Comparison of ENCODE assay signal across 25 mouse cellular contexts in the genomic region with DNA sequence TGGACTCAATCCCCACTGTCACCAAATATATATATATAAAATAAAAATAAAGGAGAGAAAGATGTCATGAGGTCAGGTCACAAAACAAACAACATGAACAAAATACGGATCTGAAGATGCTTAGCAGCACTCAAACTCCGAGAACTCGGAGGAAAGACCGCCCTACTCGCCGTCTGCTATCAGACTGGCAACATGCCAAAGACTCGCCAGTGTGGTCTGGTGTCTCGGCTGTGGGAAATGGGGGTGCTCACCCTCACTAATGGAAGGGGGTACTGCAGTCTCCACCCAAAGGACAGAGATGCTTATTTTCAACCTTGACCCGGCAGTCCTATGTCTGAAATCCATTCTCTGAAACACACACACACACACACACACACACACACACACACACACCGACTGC.
"Had no signal": no experiment of that assay in that cellular context is flagged by ENCODE, and none has a peak within 500 bp of the region (broad histone marks: within the 10 kb centered on the region; RNA-seq: fewer than 3 reads in every experiment).

No protein-coding gene starts in this region.

- DNase-seq: gastrocnemius, adult 2 months; gastrocnemius, postnatal 10 days; gastrocnemius, postnatal 25 days; heart, adult 18-20 months; heart, postnatal 10 days; heart, postnatal 4 days; kidney, adult 18-20 months; kidney, adult 8-10 months; kidney, postnatal 10 days; kidney, postnatal 25 days; kidney, postnatal 4 days had no signal

- H3K36me3 ChIP-seq: heart, embryonic 10.5 days; heart, embryonic 12.5 days; hindbrain, embryonic 10.5 days; hindbrain, embryonic 12.5 days; intestine, embryonic 15.5 days; limb, embryonic 10.5 days; limb, embryonic 12.5 days; liver, embryonic 15.5 days had no signal

- ATAC-seq: hindbrain, embryonic 16.5 days; inflammation-experienced regulatory T-cells, adult 6 months; intestine, embryonic 15.5 days; intestine, postnatal 0 days had no signal

- H3K27me3 ChIP-seq: heart, embryonic 12.5 days; hindbrain, embryonic 12.5 days; intestine, embryonic 15.5 days; limb, embryonic 12.5 days; liver, embryonic 15.5 days had no signal

- H3K4me2 ChIP-seq: heart, embryonic 12.5 days; hindbrain, embryonic 12.5 days; hindbrain, embryonic 14.5 days; intestine, embryonic 15.5 days; limb, embryonic 12.5 days; liver, embryonic 15.5 days had no signal

- H3K9ac ChIP-seq: heart, embryonic 12.5 days; hindbrain, embryonic 12.5 days; hindbrain, embryonic 14.5 days; intestine, embryonic 15.5 days; limb, embryonic 12.5 days; liver, embryonic 15.5 days had no signal

- H3K4me1 ChIP-seq: heart, embryonic 10.5 days; heart, embryonic 12.5 days; hindbrain, embryonic 10.5 days; hindbrain, embryonic 12.5 days; intestine, embryonic 15.5 days; limb, embryonic 10.5 days; limb, embryonic 12.5 days had no signal

- H3K4me3 ChIP-seq: gastrocnemius, adult 2 months; heart, embryonic 10.5 days; heart, embryonic 12.5 days; hindbrain, embryonic 10.5 days; hindbrain, embryonic 12.5 days; intestine, embryonic 15.5 days; layer of hippocampus, adult 2 months; left cerebral cortex, adult 2 months; limb, embryonic 10.5 days; limb, embryonic 12.5 days; liver, embryonic 15.5 days had no signal

- H3K9me3 ChIP-seq: heart, embryonic 10.5 days; intestine, embryonic 15.5 days; limb, embryonic 10.5 days; limb, embryonic 12.5 days; liver, embryonic 15.5 days had no signal

- H3K27ac ChIP-seq: heart, embryonic 10.5 days; hindbrain, embryonic 10.5 days; hindbrain, embryonic 12.5 days; hindbrain, embryonic 14.5 days; intestine, embryonic 15.5 days; layer of hippocampus, adult 2 months; left cerebral cortex, adult 2 months; limb, embryonic 10.5 days; limb, embryonic 12.5 days had no signal
